Mouse (Mus musculus) hindbrain, embryonic 12.5 days (tissue): ENCODE data around the gene Rpl9. TPM values are rescaled to one million over a fixed set of nuclear protein-coding genes. Genes with fewer than 3 reads are reported as not detected.
A peak's percentile ranks its signal among the peaks of the same experiment; 100 is the strongest.

Experiments
- ATAC-seq: fragments of 200-750 bp; cut with Nextera tagmentation; 2 replicates; pipeline ENCODE4 v1.8.0; 2017; ENCODE audit warnings: moderate TSS enrichment; ENCODE audit not compliant: low FRiP score
- H3K27ac ChIP-seq: fragments of 300-500 bp; sonication (generic); 2 replicates; pipeline ENCODE4 v1.5.1; 2016; ENCODE audit warnings: mild to moderate bottlenecking
- H3K27me3 ChIP-seq: fragments of 300-500 bp; sonication (generic); 2 replicates; pipeline ENCODE4 v1.6.1; 2016; ENCODE audit warnings: mild to moderate bottlenecking
- H3K36me3 ChIP-seq: fragments of 300-500 bp; sonication (generic); 2 replicates; pipeline ENCODE4 v1.6.1; 2016; ENCODE audit warnings: mild to moderate bottlenecking
- H3K4me1 ChIP-seq: fragments of 300-500 bp; sonication (generic); 2 replicates; pipeline ENCODE4 v1.6.1; 2016
- H3K4me2 ChIP-seq: fragments of 300-500 bp; sonication (generic); replicated peaks from 2 replicates; pipeline ENCODE4 v1.6.1; 2016; ENCODE audit warnings: mild to moderate bottlenecking
- H3K4me3 ChIP-seq: fragments of 300-500 bp; sonication (generic); 2 replicates; pipeline ENCODE4 v1.5.1; 2016; ENCODE audit warnings: mild to moderate bottlenecking
- H3K9ac ChIP-seq: fragments of 300-500 bp; sonication (generic); 2 replicates; pipeline ENCODE4 v1.6.1; 2016; ENCODE audit warnings: mild to moderate bottlenecking, moderate library complexity
- H3K9me3 ChIP-seq: fragments of 300-500 bp; sonication (generic); replicated peaks from 2 replicates; pipeline ENCODE4 v1.6.1; 2016; ENCODE audit warnings: mild to moderate bottlenecking
- WGBS: fragments of 180-500 bp; shearing (Covaris S2); methylation state at CpG from one replicate; pipeline ENCODE4 v1.1.7; 2016; 5-methylcytosine and 5-hydroxymethylcytosine counted together
- polyA plus RNA-seq: library from polyadenylated mRNA; unstranded; fragments of >200 nt; fragmentation: Nextera tagmentation; extraction: Ambion mirVana; gene quantifications from 2 replicates; pipeline ENCODE4 v1.2.1, GENCODE M21; 2016

Rpl9 gene
- polyA plus RNA-seq, 1 experiment from 2014 or later: 741 TPM

GRCm38 (mm10) chr5:65419136-65419535 lies 27.9 kb upstream of the Rpl9 start:
- Histone ChIP-seq H3K9ac (no peak overlapping the region), H3K27me3 (no peaks in the 10 kb centered on the region), H3K36me3 (peaks cover 75% of the 10 kb centered on the region), H3K27ac (no peak overlapping the region), H3K4me3 (no peak overlapping the region), H3K9me3 (no peaks in the 10 kb centered on the region), H3K4me1 (peaks cover 6% of the 10 kb centered on the region; the same call in 1 of the 2 replicates), H3K4me2 (no peak overlapping the region)
- ATAC-seq: no peak
- 84% methylated on average over 10 of the region's 10 CpGs for WGBS

DNA sequence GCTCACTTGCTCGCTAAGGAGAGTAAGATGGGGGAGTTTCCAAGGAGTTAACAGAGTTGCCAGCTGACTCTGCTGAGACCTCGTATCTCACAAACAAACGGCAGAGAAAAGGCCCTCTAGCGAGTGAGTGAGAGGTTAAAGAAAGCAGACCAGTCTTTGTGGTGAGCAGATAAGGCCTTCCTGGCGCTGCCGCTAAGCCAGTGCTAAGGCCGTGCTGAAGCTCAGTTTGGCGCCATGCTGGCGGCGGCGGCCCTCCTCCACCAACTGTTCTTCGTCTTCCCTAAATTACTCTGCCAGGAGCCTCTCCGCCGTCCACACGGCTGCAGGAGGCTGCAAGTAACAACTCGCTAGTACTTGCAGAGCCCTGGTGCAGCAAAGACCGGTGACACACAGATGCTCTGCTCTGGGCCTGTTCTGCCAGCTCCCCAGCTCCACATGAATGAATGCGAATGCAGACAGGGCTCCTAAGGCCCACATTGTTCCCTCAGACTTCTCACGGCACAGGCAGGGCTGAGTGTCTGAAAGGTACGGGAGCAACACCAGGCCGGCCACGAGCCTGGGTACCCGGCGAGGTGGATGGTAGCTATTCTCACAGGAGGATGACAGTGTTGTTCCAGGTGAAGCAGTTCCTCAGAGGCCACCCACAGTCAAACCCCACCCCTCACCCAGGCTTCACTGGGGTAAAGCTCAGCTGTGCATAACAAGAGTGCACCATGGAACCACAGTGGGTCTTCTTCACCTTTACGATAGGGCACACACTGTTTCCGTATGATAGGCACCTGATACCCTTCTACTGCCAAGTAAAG lies 24.6 kb upstream of the Rpl9 start:
- Histone ChIP-seq H3K4me3 (no peak overlapping the region), H3K27me3 (no peaks in the 10 kb centered on the region), H3K4me2 (no peak overlapping the region; the same call in 1 of the 2 replicates), H3K9me3 (no peaks in the 10 kb centered on the region), H3K9ac (peak overlapping the region; percentile 37; the same call in 1 of the 2 replicates), H3K27ac (no peak overlapping the region), H3K36me3 (peaks cover 66% of the 10 kb centered on the region), H3K4me1 (peaks cover 6% of the 10 kb centered on the region; the same call in 1 of the 2 replicates)
- no peak for ATAC-seq
- WGBS: 20% methylated on average over 26 of the region's 26 CpGs

DNA sequence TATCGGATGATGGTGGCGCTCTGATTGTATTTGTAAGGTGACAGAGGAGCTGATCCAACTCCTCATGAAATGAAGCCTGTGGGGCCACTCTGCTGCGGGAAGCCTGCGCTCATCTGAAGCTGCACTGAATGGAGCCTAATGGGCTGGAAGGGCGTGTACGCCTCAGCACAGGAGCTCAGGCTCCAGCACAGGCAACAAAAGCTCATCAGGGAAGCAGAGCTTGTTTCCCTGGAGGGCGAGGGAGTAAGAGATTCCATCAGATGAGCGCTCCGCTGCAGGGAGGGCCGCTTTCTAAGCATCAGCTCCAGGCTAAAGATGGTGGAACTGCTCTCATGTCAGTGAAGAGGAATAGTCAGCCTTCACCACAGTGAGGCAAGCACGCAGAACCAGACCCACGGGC lies 16.7 kb upstream of the Rpl9 start:
- 40% methylated on average over 12 of the region's 12 CpGs for WGBS
- Histone ChIP-seq H3K4me1 (no peaks in the 10 kb centered on the region), H3K9me3 (no peaks in the 10 kb centered on the region), H3K27me3 (no peaks in the 10 kb centered on the region), H3K4me3 (no peak overlapping the region), H3K9ac (no peak overlapping the region), H3K27ac (peak overlapping the region; percentile 30; the same call in 1 of the 2 replicates), H3K4me2 (no peak overlapping the region), H3K36me3 (peaks cover 71% of the 10 kb centered on the region)
- no peak for ATAC-seq

- H3K36me3 ChIP-seq: peaks cover 72% of the 10 kb centered on the region
These were observed 10.2 kb upstream of the Rpl9 start for GRCm38 (mm10) chr5:65401251-65401994.

GRCm38 (mm10) chr5:65394425-65394824 lies 3.2 kb upstream of the Rpl9 start:
- no peak for ATAC-seq
- Histone ChIP-seq H3K36me3 (peaks cover 44% of the 10 kb centered on the region), H3K4me3 (no peak overlapping the region), H3K9me3 (no peaks in the 10 kb centered on the region), H3K4me2 (no peak overlapping the region), H3K27ac (no peak overlapping the region), H3K27me3 (no peaks in the 10 kb centered on the region), H3K9ac (no peak overlapping the region), H3K4me1 (peaks cover 12% of the 10 kb centered on the region)
- WGBS: 95% methylated on average over 7 of the region's 7 CpGs

More at GRCm38 (mm10) chr5:65401251-65401994, 10.2 kb upstream of the Rpl9 start:
- no peak overlapping the region for H3K4me2 ChIP-seq
- H3K27ac ChIP-seq: no peak overlapping the region
- no peak overlapping the region for H3K4me3 ChIP-seq
- no peaks in the 10 kb centered on the region for H3K9me3 ChIP-seq
- ATAC-seq: no peak
- H3K27me3 ChIP-seq: no peaks in the 10 kb centered on the region
- WGBS: 33% methylated on average over 2 of the region's 2 CpGs
- H3K9ac ChIP-seq: no peak overlapping the region
- no peaks in the 10 kb centered on the region for H3K4me1 ChIP-seq

DNA sequence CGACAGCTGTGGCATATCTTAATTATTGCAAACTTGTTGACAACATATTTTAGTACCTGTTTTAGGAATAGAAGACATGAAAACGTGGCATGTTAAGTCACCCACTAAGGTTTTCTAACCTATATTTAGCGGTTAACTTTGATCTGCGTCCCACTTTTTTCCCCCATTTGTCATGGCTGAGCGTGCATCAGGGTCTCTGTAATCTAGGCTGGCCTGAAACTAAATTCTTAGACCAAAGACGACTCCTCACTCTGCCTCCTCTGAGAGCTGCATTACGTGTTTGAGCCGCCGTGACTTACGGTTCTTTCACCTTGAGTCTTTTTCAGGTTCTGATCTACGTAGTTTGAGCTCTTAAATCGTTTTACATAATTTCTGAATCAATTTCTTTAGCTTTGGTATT lies 509 bp upstream of the Rpl9 start:
- Histone ChIP-seq H3K36me3 (peaks cover 47% of the 10 kb centered on the region), H3K9ac (peak overlapping the region; percentile 74), H3K9me3 (no peaks in the 10 kb centered on the region), H3K27me3 (no peaks in the 10 kb centered on the region), H3K27ac (peak overlapping the region; percentile 92), H3K4me3 (peak overlapping the region; percentile 83), H3K4me1 (peaks cover 12% of the 10 kb centered on the region), H3K4me2 (peak overlapping the region; percentile 79)
- 3% methylated on average over 12 of the region's 12 CpGs for WGBS
- peak; percentile 59 for ATAC-seq

GRCm38 (mm10) chr5:65387008-65387867 lies 4.0 kb downstream of the Rpl9 start:
- H3K4me3 ChIP-seq: no peak overlapping the region
- peaks cover 11% of the 10 kb centered on the region for H3K4me1 ChIP-seq
- ATAC-seq: no peak
- H3K27ac ChIP-seq: no peak overlapping the region
- no peak overlapping the region for H3K4me2 ChIP-seq
- no peaks in the 10 kb centered on the region for H3K27me3 ChIP-seq
- H3K9me3 ChIP-seq: no peaks in the 10 kb centered on the region
- no peak overlapping the region for H3K9ac ChIP-seq
- peaks cover 32% of the 10 kb centered on the region for H3K36me3 ChIP-seq
- 79% methylated on average over 6 of the region's 6 CpGs for WGBS

DNA sequence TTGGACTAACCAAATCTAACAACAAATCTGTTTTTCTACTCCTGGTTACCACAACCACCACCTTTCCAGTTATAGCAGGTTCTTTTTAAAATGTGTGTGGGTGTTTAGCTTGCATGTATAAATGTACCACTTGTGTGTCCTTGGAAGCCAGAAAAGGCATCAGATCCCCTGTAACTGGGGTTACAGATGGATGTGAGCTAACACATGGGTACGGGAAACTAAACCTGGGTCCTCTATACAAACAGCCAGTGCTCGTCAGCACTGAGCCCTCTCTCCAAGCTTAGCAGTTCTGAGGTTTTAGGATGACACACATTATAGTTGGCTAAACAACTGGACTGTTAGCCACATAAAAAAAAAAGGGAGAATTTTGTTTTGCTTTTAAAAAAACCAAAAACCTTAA lies 5.5 kb downstream of the Rpl9 start:
- 58% methylated on average over 2 of the region's 2 CpGs for WGBS
- ATAC-seq: no peak
- Histone ChIP-seq H3K4me3 (no peak overlapping the region), H3K27me3 (no peaks in the 10 kb centered on the region), H3K27ac (no peak overlapping the region), H3K4me1 (peaks cover 8% of the 10 kb centered on the region), H3K4me2 (no peak overlapping the region), H3K9ac (no peak overlapping the region), H3K36me3 (peaks cover 32% of the 10 kb centered on the region), H3K9me3 (no peaks in the 10 kb centered on the region)

- Histone ChIP-seq H3K4me3 (no peak overlapping the region), H3K4me1 (no peaks in the 10 kb centered on the region), H3K9me3 (no peaks in the 10 kb centered on the region), H3K36me3 (no peaks in the 10 kb centered on the region), H3K27ac (no peak overlapping the region), H3K4me2 (no peak overlapping the region), H3K27me3 (no peaks in the 10 kb centered on the region), H3K9ac (no peak overlapping the region)
- ATAC-seq: no peak
- WGBS: 85% methylated on average over 7 of the region's 7 CpGs
These were observed 16.5 kb downstream of the Rpl9 start for GRCm38 (mm10) chr5:65374746-65375145.

DNA sequence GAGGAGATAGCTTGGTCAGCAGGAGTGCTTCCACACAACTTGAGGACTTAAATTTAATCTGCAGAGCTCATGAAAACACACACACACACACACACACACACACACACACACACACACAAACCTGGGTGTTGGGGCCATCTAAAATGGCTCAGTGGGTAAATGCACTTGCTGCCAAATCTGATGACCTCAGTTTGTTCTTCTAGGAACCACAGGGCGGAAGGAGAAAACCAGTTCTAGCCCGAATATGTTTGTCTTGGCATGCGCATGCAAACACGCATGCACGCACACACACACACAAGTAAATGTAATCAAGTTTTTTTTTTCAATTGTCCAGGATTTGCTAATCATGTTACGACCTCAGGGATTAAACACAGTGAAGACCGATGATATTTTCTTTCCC lies 19.7 kb downstream of the Rpl9 start:
- H3K36me3 ChIP-seq: no peaks in the 10 kb centered on the region
- 89% methylated on average over 7 of the region's 7 CpGs for WGBS
- H3K27ac ChIP-seq: no peak overlapping the region
- no peak overlapping the region for H3K4me2 ChIP-seq
- ATAC-seq: no peak
- H3K4me1 ChIP-seq: no peaks in the 10 kb centered on the region
- H3K4me3 ChIP-seq: no peak overlapping the region
- no peaks in the 10 kb centered on the region for H3K9me3 ChIP-seq
- H3K9ac ChIP-seq: no peak overlapping the region
- no peaks in the 10 kb centered on the region for H3K27me3 ChIP-seq

DNA sequence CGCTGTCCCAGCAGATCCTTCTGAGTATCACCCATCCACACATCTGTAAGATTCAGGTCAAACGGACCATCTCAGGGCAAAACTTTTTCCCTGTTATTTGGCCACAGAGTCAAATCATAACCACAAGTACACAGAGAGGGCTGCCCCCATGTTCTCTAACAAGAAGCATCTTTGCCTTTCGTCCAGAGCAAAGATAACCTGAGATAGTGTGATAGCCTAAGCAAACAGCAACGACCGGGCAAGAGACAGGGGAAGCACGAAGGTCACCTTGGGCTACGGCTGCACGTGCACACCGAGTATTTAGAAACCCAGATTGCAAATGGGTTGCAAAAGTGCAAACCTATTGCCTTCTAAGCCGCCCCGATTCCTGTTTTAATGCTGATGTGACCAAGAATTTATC lies 23.4 kb downstream of the Rpl9 start:
- Histone ChIP-seq H3K4me1 (no peaks in the 10 kb centered on the region), H3K4me3 (no peak overlapping the region), H3K9ac (no peak overlapping the region), H3K27me3 (no peaks in the 10 kb centered on the region), H3K9me3 (no peaks in the 10 kb centered on the region), H3K36me3 (no peaks in the 10 kb centered on the region), H3K4me2 (no peak overlapping the region), H3K27ac (no peak overlapping the region)
- WGBS: 92% methylated on average over 11 of the region's 11 CpGs
- no peak for ATAC-seq

DNA sequence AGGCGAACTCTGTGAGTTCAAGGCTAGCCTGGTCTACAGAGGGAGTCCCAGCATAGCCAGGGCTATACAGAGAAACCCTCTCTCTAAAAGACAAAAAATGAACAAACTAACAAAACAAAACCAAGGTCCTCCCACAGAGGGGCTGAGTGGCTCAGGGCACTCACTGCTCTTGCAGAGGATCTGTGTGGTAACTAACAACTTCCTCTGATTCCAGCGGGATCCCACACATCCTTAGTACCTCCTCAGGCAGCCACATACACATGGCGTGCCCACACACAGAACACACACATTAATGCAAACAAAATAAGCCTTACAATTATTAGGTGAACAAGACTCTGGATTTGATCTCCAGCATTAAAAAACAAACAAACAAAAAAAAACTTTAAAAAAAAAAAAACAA lies 33.5 kb downstream of the Rpl9 start:
- no peak overlapping the region for H3K4me2 ChIP-seq
- no peak for ATAC-seq
- H3K9me3 ChIP-seq: no peaks in the 10 kb centered on the region; the same call in 1 of the 2 replicates
- no peaks in the 10 kb centered on the region for H3K4me1 ChIP-seq
- no peak overlapping the region for H3K27ac ChIP-seq
- no peaks in the 10 kb centered on the region for H3K36me3 ChIP-seq
- H3K9ac ChIP-seq: no peak overlapping the region
- 86% methylated on average over 3 of the region's 3 CpGs for WGBS
- H3K4me3 ChIP-seq: no peak overlapping the region
- H3K27me3 ChIP-seq: no peaks in the 10 kb centered on the region
